Mouse (Mus musculus) G1E (cell line): ENCODE results near the gene Farp2. TPM values are rescaled to one million over a fixed set of nuclear protein-coding genes. Genes with fewer than 3 reads are reported as not detected.

Experiments used
- ATAC-seq: 2 replicates; pipeline ENCODE4 v1.8.0; 2016; ENCODE audit warnings: mild to moderate bottlenecking; ENCODE audit not compliant: insufficient number of reproducible peaks, poor library complexity, low FRiP score, severe bottlenecking; ENCODE audit errors: extremely low read depth
- DNase-seq: peaks from one replicate; pipeline ENCODE4 v3.0.0; 2012; ENCODE audit warnings: low spot score
- H3K27me3 ChIP-seq: 2 replicates; pipeline ENCODE4 v1.6.1; 2012; ENCODE audit warnings: mild to moderate bottlenecking, low read length, inconsistent platforms; ENCODE audit not compliant: insufficient read depth
- H3K36me3 ChIP-seq: replicated peaks from 2 replicates; pipeline ENCODE3; 2012; ENCODE audit warnings: mild to moderate bottlenecking, inconsistent platforms
- H3K4me1 ChIP-seq: 2 replicates; pipeline ENCODE4 v1.6.1; 2012; ENCODE audit warnings: low read depth, low read length, inconsistent platforms, mixed read lengths; ENCODE audit not compliant: insufficient read depth
- H3K4me3 ChIP-seq: 2 replicates; pipeline ENCODE4 v1.5.1; 2012; ENCODE audit warnings: low read depth, mild to moderate bottlenecking, inconsistent platforms, low read length, moderate library complexity, mixed read lengths
- H3K9me3 ChIP-seq: replicated peaks from 2 replicates; pipeline ENCODE4 v1.6.1; 2012; ENCODE audit warnings: inconsistent platforms
- CTCF ChIP-seq: IDR thresholded peaks from 2 replicates; pipeline ENCODE4 v1.5.1; 2012; ENCODE audit warnings: low read depth, low read length, inconsistent platforms, mixed read lengths
- GATA1 ChIP-seq: IDR thresholded peaks from 2 replicates; pipeline ENCODE4 v1.6.1; 2012; ENCODE audit warnings: borderline replicate concordance, low read length, inconsistent platforms, mixed read lengths
- GATA2 ChIP-seq: IDR thresholded peaks from 2 replicates; pipeline ENCODE4 v1.6.1; 2012; ENCODE audit warnings: low read depth, low read length, inconsistent platforms, borderline replicate concordance
- POLR2AphosphoS5 ChIP-seq: IDR thresholded peaks from 2 replicates; pipeline ENCODE4 v1.6.1; 2012; ENCODE audit warnings: low read depth, low read length, inconsistent platforms; ENCODE audit not compliant: insufficient replicate concordance
- TAL1 ChIP-seq: conservative IDR thresholded peaks from 2 replicates; pipeline ENCODE4 v1.6.1; 2012; ENCODE audit warnings: low read depth, low read length, inconsistent platforms, mixed read lengths
- polyA plus RNA-seq: library from polyadenylated mRNA; stranded (reverse); fragments of >175 nt; gene quantifications from 2 replicates; pipeline ENCODE4 v1.2.3, GENCODE M21; 2012
- total RNA-seq, 2 experiments: library from RNA; stranded (forward) in 1 of 2; stranded (reverse) in 1 of 2; fragments of 200-1000 nt in 1 of 2; fragments of >200 nt in 1 of 2; fragmentation: Nextera tagmentation in 1 of 2; gene quantifications; 2 replicates each; pipeline ENCODE4 v1.2.3; 2014 to 2017

Farp2 gene
- total and polyA plus RNA-seq, 3 experiments, result 1.6 to 28.1 (median 5.4) TPM

- H3K4me1 ChIP-seq, result no peaks in the 10 kb centered on the region
Measured at GRCm38 (mm10) chr1:93577066-93577465, 65.2 kb downstream of the Farp2 start.

GRCm38 (mm10) chr1:93577861-93578260, 66.0 kb downstream of the Farp2 start:
- no peak for TF ChIP-seq GATA2
- TF ChIP-seq TAL1, result no peak
- TF ChIP-seq CTCF, result no peak
- TF ChIP-seq POLR2AphosphoS5, result no peak
- no peak for TF ChIP-seq GATA1
- H3K4me1 ChIP-seq, result no peaks in the 10 kb centered on the region
- H3K4me3 ChIP-seq, result no peak overlapping the region
- DNase-seq (no peak), ATAC-seq (no peak)
- H3K27me3 ChIP-seq, result no peaks in the 10 kb centered on the region
- H3K9me3 ChIP-seq, result no peaks in the 10 kb centered on the region
- H3K36me3 ChIP-seq, result peaks cover 45% of the 10 kb centered on the region

More at GRCm38 (mm10) chr1:93577066-93577465, 65.2 kb downstream of the Farp2 start:
- TF ChIP-seq CTCF (no peak), TAL1 (no peak), GATA1 (no peak), POLR2AphosphoS5 (no peak), GATA2 (no peak)
- no peaks in the 10 kb centered on the region for H3K27me3 ChIP-seq
- H3K4me3 ChIP-seq, result no peak overlapping the region
- peaks cover 45% of the 10 kb centered on the region for H3K36me3 ChIP-seq
- DNase-seq (no peak), ATAC-seq (no peak)
- H3K9me3 ChIP-seq, result no peaks in the 10 kb centered on the region

GRCm38 (mm10) chr1:93581545-93581944, 69.7 kb downstream of the Farp2 start:
- Histone ChIP-seq H3K36me3 (peaks cover 39% of the 10 kb centered on the region), H3K4me3 (no peak overlapping the region), H3K27me3 (no peaks in the 10 kb centered on the region), H3K9me3 (no peaks in the 10 kb centered on the region), H3K4me1 (no peaks in the 10 kb centered on the region)
- no peak for TF ChIP-seq CTCF
- no peak for TF ChIP-seq GATA1
- TF ChIP-seq TAL1, result 0 out of 2 replicates have a peak, but pooled peaks have one; percentile 1
- TF ChIP-seq GATA2, result no peak
- TF ChIP-seq POLR2AphosphoS5, result no peak
- DNase-seq (no peak), ATAC-seq (no peak)

- H3K4me1 ChIP-seq, result no peaks in the 10 kb centered on the region; the same call in 1 of the 2 replicates
- no peak for DNase-seq
- no peaks in the 10 kb centered on the region for H3K27me3 ChIP-seq
- TF ChIP-seq GATA2, result no peak
- no peak for TF ChIP-seq TAL1
- no peak for TF ChIP-seq POLR2AphosphoS5
- no peak for TF ChIP-seq CTCF
- no peak for TF ChIP-seq GATA1
- H3K4me3 ChIP-seq, result no peak overlapping the region
- no peaks in the 10 kb centered on the region for H3K9me3 ChIP-seq
- ATAC-seq, result no peak
- peaks cover 2% of the 10 kb centered on the region for H3K36me3 ChIP-seq
Measured at GRCm38 (mm10) chr1:93588346-93588745, 76.5 kb downstream of the Farp2 start.

GRCm38 (mm10) chr1:93593960-93594359, 82.1 kb downstream of the Farp2 start:
- Histone ChIP-seq H3K27me3 (0 out of 2 replicates have a peak, but pooled peaks cover 3% of the 10 kb centered on the region), H3K36me3 (no peaks in the 10 kb centered on the region), H3K4me1 (no peaks in the 10 kb centered on the region), H3K4me3 (no peak overlapping the region), H3K9me3 (no peaks in the 10 kb centered on the region)
- TF ChIP-seq CTCF (no peak), POLR2AphosphoS5 (no peak), GATA1 (no peak), GATA2 (no peak), TAL1 (no peak)
- no peak for ATAC-seq
- no peak for DNase-seq

GRCm38 (mm10) chr1:93595916-93596315, 84.0 kb downstream of the Farp2 start:
- H3K9me3 ChIP-seq, result no peaks in the 10 kb centered on the region
- H3K36me3 ChIP-seq, result no peaks in the 10 kb centered on the region
- TF ChIP-seq GATA2 (no peak), GATA1 (no peak), CTCF (no peak), POLR2AphosphoS5 (no peak), TAL1 (no peak)
- ATAC-seq (no peak), DNase-seq (no peak)
- H3K4me3 ChIP-seq, result no peak overlapping the region
- H3K27me3 ChIP-seq, result peaks cover 5% of the 10 kb centered on the region; the same call in 1 of the 2 replicates
- no peaks in the 10 kb centered on the region for H3K4me1 ChIP-seq

GRCm38 (mm10) chr1:93602911-93603310, 91.0 kb downstream of the Farp2 start:
- Histone ChIP-seq H3K36me3 (no peaks in the 10 kb centered on the region), H3K27me3 (peaks cover 24% of the 10 kb centered on the region), H3K4me3 (no peak overlapping the region), H3K9me3 (no peaks in the 10 kb centered on the region), H3K4me1 (peaks cover 2% of the 10 kb centered on the region; the same call in 1 of the 2 replicates)
- ATAC-seq (no peak), DNase-seq (no peak)
- TF ChIP-seq POLR2AphosphoS5 (no peak), GATA2 (no peak), GATA1 (no peak), TAL1 (no peak), CTCF (no peak)
